Mouse (Mus musculus) megakaryocyte, embryonic 14.5 days (primary cell): ENCODE results near the gene Grap2.

ENCODE experiments used
- FLI1 ChIP-seq: IDR thresholded peaks from 2 replicates; pipeline ENCODE4 v1.6.1; 2012; ENCODE audit warnings: low read length, inconsistent platforms, mixed read lengths
- GATA1 ChIP-seq: IDR thresholded peaks from 3 replicates; pipeline ENCODE4 v1.6.1; 2012; ENCODE audit warnings: mixed read lengths, low read length, inconsistent platforms, borderline replicate concordance

DNA sequence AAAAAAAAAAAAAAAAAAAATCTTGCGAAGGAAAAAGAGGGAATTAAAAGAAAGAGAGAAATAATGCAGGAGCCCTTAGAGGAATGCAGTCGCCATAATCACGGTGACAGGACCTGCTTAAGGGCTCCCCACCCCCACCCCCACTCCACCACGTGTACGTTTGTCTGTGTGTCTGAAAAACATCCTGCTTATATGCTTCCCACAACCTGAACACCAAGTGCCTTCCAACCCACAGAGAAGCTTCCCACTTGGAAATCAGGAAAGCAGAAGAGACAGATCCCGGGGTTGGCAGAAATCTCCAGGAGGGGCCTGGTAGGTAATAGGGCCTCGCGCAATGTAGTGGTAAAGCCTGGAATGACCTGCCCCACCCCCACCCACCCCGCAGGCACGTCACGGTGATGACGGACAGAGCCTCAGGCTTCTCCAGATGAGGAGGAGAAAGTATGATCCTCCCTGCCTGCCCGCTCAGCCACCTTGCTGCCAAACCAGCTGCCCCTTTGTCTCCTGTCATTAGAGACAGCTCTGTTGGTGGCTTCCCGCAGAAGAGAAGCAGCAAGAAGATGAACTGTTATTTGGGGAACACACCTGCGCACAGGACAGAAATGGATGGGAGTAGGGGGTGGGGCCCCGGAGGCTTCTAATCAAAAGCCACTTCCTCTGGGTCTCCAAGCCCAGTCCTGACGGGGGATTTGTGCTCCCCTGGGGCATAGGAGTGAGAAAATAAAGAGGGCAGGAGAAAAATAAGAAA, 43.4 kb downstream of the Grap2 start:
- TF ChIP-seq GATA1 (no peak), FLI1 (no peak)
